Mouse (Mus musculus) hindbrain, embryonic 11.5 days (tissue): ENCODE data around the gene Gmpr. TPM values are rescaled to one million over a fixed set of nuclear protein-coding genes. Genes with fewer than 3 reads are reported as not detected.

Experiments
- ATAC-seq: fragments of 200-750 bp; cut with Nextera tagmentation; 2 replicates; pipeline ENCODE4 v1.8.0; 2017; ENCODE audit warnings: mild to moderate bottlenecking, moderate TSS enrichment, moderate library complexity; ENCODE audit not compliant: low FRiP score
- DNase-seq: peaks from one replicate; pipeline ENCODE4 v3.0.0-alpha.2; 2015; ENCODE audit warnings: low spot score
- H3K27ac ChIP-seq: fragments of 300-500 bp; sonication (generic); 2 replicates; pipeline ENCODE4 v1.5.1; 2014; ENCODE audit warnings: mild to moderate bottlenecking, low read depth, low read length
- H3K27me3 ChIP-seq: fragments of 300-500 bp; sonication (generic); 2 replicates; pipeline ENCODE4 v1.6.1; 2014; ENCODE audit warnings: mild to moderate bottlenecking, low read length, moderate library complexity, mixed read lengths; ENCODE audit not compliant: control insufficient read depth, insufficient read depth
- H3K36me3 ChIP-seq: fragments of 300-500 bp; sonication (generic); 2 replicates; pipeline ENCODE4 v1.6.1; 2014; ENCODE audit warnings: mild to moderate bottlenecking, low read length, moderate library complexity, mixed read lengths; ENCODE audit not compliant: control insufficient read depth, insufficient read depth
- H3K4me1 ChIP-seq: fragments of 300-500 bp; sonication (generic); replicated peaks from 2 replicates; pipeline ENCODE4 v1.6.1; 2014; ENCODE audit warnings: low read length, mixed read lengths; ENCODE audit not compliant: control insufficient read depth, insufficient read depth
- H3K4me2 ChIP-seq: fragments of 300-500 bp; sonication (generic); replicated peaks from 2 replicates; pipeline ENCODE4 v1.6.1; 2014; ENCODE audit warnings: mild to moderate bottlenecking, low read depth, low read length
- H3K4me3 ChIP-seq: fragments of 300-500 bp; sonication (generic); 2 replicates; pipeline ENCODE4 v1.5.1; 2014; ENCODE audit warnings: low read depth, low read length
- H3K9ac ChIP-seq: fragments of 300-500 bp; sonication (generic); 2 replicates; pipeline ENCODE4 v1.6.1; 2014; ENCODE audit warnings: low read depth, low read length
- H3K9me3 ChIP-seq: fragments of 300-500 bp; sonication (generic); 2 replicates; pipeline ENCODE4 v1.6.1; 2016; ENCODE audit warnings: low read length; ENCODE audit not compliant: control insufficient read depth
- WGBS: fragments of 180-500 bp; shearing (Covaris S2); extraction: QIAGEN DNeasy Blood & Tissue Kit; methylation state at CpG from one replicate; pipeline ENCODE4 v1.1.7; 2014; 5-methylcytosine and 5-hydroxymethylcytosine counted together
- polyA plus RNA-seq: library from polyadenylated mRNA; unstranded; fragments of >200 nt; fragmentation: Nextera tagmentation; extraction: Ambion mirVana; gene quantifications from 2 replicates; pipeline ENCODE4 v1.2.1, GENCODE M21; 2014

The Gmpr gene
- polyA plus RNA-seq, 1 experiment from 2014 or later, result 26.8 TPM

GRCm38 (mm10) chr13:45512531-45512930 is 5.3 kb downstream of the Gmpr start:
- ATAC-seq, result no peak
- no peak overlapping the region for H3K9ac ChIP-seq
- H3K27me3 ChIP-seq, result peaks cover 4% of the 10 kb centered on the region; the same call in 1 of the 2 replicates
- peaks cover 11% of the 10 kb centered on the region for H3K4me1 ChIP-seq
- H3K4me3 ChIP-seq, result no peak overlapping the region
- no peak overlapping the region for H3K4me2 ChIP-seq
- 83% methylated on average over 8 of the region's 8 CpGs for WGBS
- no peaks in the 10 kb centered on the region for H3K9me3 ChIP-seq
- no peak overlapping the region for H3K27ac ChIP-seq
- no peaks in the 10 kb centered on the region for H3K36me3 ChIP-seq
- no peak for DNase-seq

- Histone ChIP-seq H3K4me2 (no peak overlapping the region), H3K9ac (no peak overlapping the region), H3K9me3 (no peaks in the 10 kb centered on the region), H3K27ac (no peak overlapping the region), H3K36me3 (no peaks in the 10 kb centered on the region), H3K4me3 (no peak overlapping the region), H3K4me1 (peaks cover 7% of the 10 kb centered on the region), H3K27me3 (peaks cover 4% of the 10 kb centered on the region; the same call in 1 of the 2 replicates)
- ATAC-seq (no peak), DNase-seq (no peak)
- WGBS, result 83% methylated on average over 12 of the region's 12 CpGs
Measured at GRCm38 (mm10) chr13:45513009-45513984, 6.1 kb downstream of the Gmpr start.

- Histone ChIP-seq H3K4me3 (no peak overlapping the region), H3K36me3 (no peaks in the 10 kb centered on the region), H3K4me1 (peaks cover 7% of the 10 kb centered on the region), H3K27ac (no peak overlapping the region), H3K9me3 (no peaks in the 10 kb centered on the region), H3K9ac (no peak overlapping the region), H3K4me2 (no peak overlapping the region), H3K27me3 (peaks cover 3% of the 10 kb centered on the region; the same call in 1 of the 2 replicates)
- ATAC-seq (no peak), DNase-seq (no peak)
- WGBS, result 89% methylated on average over 5 of the region's 5 CpGs
Measured at GRCm38 (mm10) chr13:45514115-45514514, 6.9 kb downstream of the Gmpr start.

- Histone ChIP-seq H3K27ac (no peak overlapping the region), H3K9ac (no peak overlapping the region), H3K9me3 (no peaks in the 10 kb centered on the region), H3K27me3 (no peaks in the 10 kb centered on the region), H3K4me2 (no peak overlapping the region), H3K4me3 (no peak overlapping the region), H3K4me1 (peaks cover 7% of the 10 kb centered on the region), H3K36me3 (no peaks in the 10 kb centered on the region)
- ATAC-seq, result no peak
- 54% methylated on average over 8 of the region's 8 CpGs for WGBS
- DNase-seq, result no peak
Measured at GRCm38 (mm10) chr13:45514832-45515422, 7.7 kb downstream of the Gmpr start.

GRCm38 (mm10) chr13:45516501-45517393 is 9.5 kb downstream of the Gmpr start:
- Histone ChIP-seq H3K27me3 (no peaks in the 10 kb centered on the region), H3K9ac (peak overlapping the region; percentile 42), H3K27ac (peak overlapping the region; percentile 52), H3K4me1 (peaks cover 7% of the 10 kb centered on the region), H3K4me2 (peak overlapping the region; percentile 48), H3K4me3 (peak overlapping the region; percentile 9), H3K36me3 (no peaks in the 10 kb centered on the region), H3K9me3 (no peaks in the 10 kb centered on the region)
- DNase-seq (peak; percentile 78), ATAC-seq (peak; percentile 85)
- WGBS, result 4% methylated on average over 24 of the region's 24 CpGs

- WGBS, result 64% methylated on average over 3 of the region's 3 CpGs
- Histone ChIP-seq H3K4me2 (no peak overlapping the region), H3K9me3 (no peaks in the 10 kb centered on the region), H3K36me3 (no peaks in the 10 kb centered on the region), H3K27me3 (no peaks in the 10 kb centered on the region), H3K4me1 (no peaks in the 10 kb centered on the region), H3K4me3 (no peak overlapping the region), H3K9ac (no peak overlapping the region), H3K27ac (no peak overlapping the region)
- ATAC-seq (no peak), DNase-seq (no peak)
Measured at GRCm38 (mm10) chr13:45524305-45524704, 17.1 kb downstream of the Gmpr start.

GRCm38 (mm10) chr13:45524791-45525435 is 17.7 kb downstream of the Gmpr start:
- Histone ChIP-seq H3K4me1 (no peaks in the 10 kb centered on the region), H3K27ac (no peak overlapping the region), H3K9me3 (no peaks in the 10 kb centered on the region), H3K27me3 (no peaks in the 10 kb centered on the region), H3K4me3 (no peak overlapping the region), H3K4me2 (no peak overlapping the region), H3K36me3 (no peaks in the 10 kb centered on the region), H3K9ac (no peak overlapping the region)
- DNase-seq (no peak), ATAC-seq (no peak)
- WGBS, result 91% methylated on average over 6 of the region's 6 CpGs

- Histone ChIP-seq H3K27me3 (no peaks in the 10 kb centered on the region), H3K27ac (no peak overlapping the region), H3K9ac (no peak overlapping the region), H3K9me3 (no peaks in the 10 kb centered on the region), H3K36me3 (no peaks in the 10 kb centered on the region), H3K4me2 (no peak overlapping the region), H3K4me1 (peaks cover 2% of the 10 kb centered on the region; the same call in 1 of the 2 replicates), H3K4me3 (no peak overlapping the region)
- no peak for ATAC-seq
- 43% methylated on average over 6 of the region's 7 CpGs for whole genome bisulfite sequencing
- DNase-seq, result no peak
Measured at GRCm38 (mm10) chr13:45526230-45526629, 19.0 kb downstream of the Gmpr start.
